Mouse (Mus musculus) mouse embryonic stem cell (cell line): ENCODE measurements around the gene Myo5c.

Source experiments
- in situ Hi-C, 2 experiments: fragments of 300-500 bp; cut with MboI; formaldehyde crosslinking; loops; 1 replicate in 1 of 2; 3 replicates in 1 of 2; pipeline ENCODE4 v1.14.3; 2019 to 2020; ENCODE audit warnings: low sequenced_read_pairs in 2 of 2, low pct_unique_long_range_greater_than_20kb in 1 of 2, mixed read lengths in 1 of 2; ENCODE audit not compliant: unreplicated experiment in 1 of 2

Gene Myo5c

DNA sequence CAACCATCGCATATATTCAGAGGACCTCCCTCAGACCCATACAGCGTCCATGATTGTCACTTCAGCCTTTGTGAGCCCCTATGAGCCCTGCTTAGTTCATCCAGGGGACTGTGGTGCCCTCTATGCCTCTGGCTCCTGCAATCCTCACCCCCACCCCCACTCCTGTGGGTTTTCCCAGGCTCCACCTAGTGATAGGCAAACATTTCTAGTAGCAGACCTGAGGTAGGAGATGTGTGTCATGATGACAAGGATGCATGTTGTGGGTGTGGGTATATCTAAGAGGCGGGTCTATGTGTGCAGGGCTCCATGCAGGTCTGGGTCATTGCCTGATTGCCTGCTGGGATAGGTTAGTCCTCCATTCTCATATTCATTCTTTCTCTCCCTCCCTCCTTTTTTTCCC lies 6.4 kb downstream of the Myo5c start:
- in situ Hi-C loops: no loop called here

GRCm38 (mm10) chr9:75243052-75243451 lies 11.2 kb downstream of the Myo5c start:
- in situ Hi-C loops: no loop called here

- in situ Hi-C loops: no loop called here
These were observed 12.0 kb downstream of the Myo5c start for GRCm38 (mm10) chr9:75243730-75244406.

DNA sequence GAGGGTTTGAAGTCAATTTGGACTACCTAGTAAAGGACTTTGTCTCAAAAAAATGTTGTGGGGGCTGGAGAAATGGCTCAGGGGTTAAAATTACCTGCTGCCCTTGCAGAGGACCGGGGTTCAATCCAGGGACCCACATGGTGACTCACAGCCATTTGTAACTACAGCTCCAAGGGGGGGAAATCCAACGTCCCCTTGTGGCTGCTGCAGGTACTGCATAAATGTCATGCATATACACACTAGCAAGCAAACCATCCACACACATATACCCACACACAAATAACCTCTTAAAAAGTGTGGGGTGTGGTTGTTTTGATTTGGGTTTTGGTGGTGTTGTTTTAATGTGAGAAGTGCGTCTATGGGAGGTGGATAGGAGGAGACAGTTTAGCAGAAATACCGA lies 12.7 kb downstream of the Myo5c start:
- in situ Hi-C loops: no loop called here

GRCm38 (mm10) chr9:75246080-75246930 lies 14.5 kb downstream of the Myo5c start:
- in situ Hi-C loops: no loop called here

DNA sequence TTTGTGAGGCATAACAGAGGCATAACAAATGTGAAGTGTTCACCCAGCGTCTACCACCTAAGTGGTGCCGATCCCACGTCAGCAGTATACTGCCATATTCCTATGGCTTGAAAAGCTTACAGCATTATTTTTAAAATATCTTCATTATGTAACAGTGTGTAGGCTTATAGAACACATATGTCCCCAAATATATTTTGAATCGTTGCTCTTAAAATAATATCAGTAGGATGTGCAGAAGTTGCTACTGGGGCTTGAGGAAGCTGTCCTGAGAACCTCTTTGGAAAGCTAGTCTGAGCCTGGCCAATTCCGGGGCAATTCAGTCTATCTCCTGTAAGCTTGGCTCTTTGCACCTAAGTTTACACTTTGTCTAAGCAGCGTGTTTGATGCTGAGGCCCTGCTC lies 16.1 kb downstream of the Myo5c start:
- in situ Hi-C loops: no loop called here

DNA sequence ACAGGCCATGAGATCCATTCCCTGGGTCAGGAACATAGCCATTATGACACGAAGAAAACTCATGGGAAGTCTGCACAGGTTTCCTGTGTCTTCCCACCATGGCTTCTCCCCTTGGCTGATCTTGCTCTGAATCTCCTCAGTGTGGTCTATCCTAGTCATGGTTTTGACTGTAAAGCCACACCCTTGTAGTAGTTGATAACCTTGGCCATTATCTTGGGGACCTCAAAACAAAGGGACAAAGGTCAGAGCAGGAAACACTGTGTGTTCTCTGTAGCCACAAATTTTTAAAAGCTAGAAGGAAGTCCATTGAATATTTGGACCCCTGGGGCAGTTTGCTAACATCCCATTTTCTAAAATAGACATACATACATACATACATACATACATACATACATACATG lies 16.5 kb downstream of the Myo5c start:
- in situ Hi-C loops: no loop called here

DNA sequence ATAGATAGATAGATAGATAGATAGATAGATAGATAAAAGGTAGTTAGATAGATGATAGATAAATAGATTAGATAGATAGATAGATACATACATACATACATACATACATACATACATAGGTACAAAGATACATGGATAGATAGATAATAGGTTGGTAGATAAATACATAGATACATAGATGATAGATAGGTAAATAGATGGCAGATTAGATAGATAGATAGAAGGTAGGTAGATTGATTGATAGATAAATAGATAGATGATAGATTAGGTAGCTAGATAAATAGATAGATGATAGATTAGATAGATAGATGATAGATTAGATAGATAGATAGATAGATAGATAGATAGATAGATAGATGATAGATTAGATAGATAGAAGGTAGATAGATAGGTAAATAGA lies 17.1 kb downstream of the Myo5c start:
- in situ Hi-C loops: no loop called here

- in situ Hi-C loops: loop anchor here in 1 of 2 experiments (25.0 kb wide), 1 partner anchor 341 kb away; no protein-coding TSS in a partner anchor
These were observed 21.3 kb downstream of the Myo5c start for GRCm38 (mm10) chr9:75253158-75253557.

DNA sequence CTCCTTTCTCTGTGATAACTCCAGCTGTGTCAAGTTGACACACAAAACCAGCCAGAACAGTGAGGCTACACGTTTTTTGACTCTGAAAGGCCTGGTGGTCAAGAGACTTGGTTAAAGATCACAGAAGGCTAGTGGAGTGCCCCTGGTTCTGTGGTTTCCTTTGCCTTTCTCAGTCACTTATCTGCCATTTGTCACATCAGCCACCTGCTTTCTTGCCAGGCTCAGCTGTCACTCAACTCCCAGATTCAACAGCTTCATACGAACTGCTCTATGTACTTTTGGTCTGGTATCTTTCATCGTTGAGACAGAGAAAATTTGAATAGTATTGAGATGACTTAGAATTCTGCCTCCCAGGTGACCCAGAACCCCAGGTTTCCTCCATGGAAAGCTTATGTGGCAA lies 21.9 kb downstream of the Myo5c start:
- in situ Hi-C loops: loop anchor here in 1 of 2 experiments (25.0 kb wide), 1 partner anchor 341 kb away; no protein-coding TSS in a partner anchor

DNA sequence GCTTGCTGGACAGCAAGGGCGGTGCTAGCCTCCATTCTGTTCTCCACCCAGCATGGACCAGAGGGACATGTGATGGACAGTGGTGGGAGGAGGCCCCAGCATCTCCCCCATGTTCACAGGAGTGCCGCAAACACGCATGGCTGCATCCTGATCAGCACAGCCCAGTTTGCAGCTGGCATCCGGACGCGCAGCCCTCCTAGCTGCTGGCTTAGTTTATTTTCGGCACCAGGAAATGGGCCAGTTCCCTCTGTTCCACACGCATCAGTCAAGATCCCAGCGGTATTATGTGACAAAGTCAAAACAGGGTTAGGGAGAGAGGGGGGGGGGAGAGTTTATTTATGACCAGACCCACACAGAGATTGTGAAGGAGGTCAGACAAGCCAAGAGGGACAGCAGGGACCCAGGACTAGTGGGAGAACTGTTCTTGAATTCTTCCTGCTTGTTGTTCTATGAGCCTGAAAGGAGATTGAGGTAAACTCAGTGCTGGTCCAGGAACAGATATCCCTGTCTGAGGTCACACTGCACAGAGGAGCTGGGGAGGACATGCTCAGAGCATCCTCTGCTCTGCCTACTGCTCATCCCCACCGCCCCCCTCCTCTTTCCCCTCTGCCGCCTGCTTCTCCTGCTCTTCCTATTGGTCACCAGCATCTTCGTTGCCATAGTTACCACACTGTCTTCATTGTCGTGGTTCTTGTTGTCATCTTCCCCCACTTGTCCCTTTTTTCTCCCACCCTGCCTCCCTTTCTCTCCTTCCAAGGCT lies 22.6 kb downstream of the Myo5c start:
- in situ Hi-C loops: loop anchor here in 1 of 2 experiments (25.0 kb wide), 1 partner anchor 342 kb away; no protein-coding TSS in a partner anchor

GRCm38 (mm10) chr9:75255820-75256545 lies 24.2 kb downstream of the Myo5c start:
- in situ Hi-C loops: loop anchor here in 1 of 2 experiments (25.0 kb wide), 1 partner anchor 344 kb away; no protein-coding TSS in a partner anchor

- in situ Hi-C loops: loop anchor here in 1 of 2 experiments (25.0 kb wide), 1 partner anchor 346 kb away; no protein-coding TSS in a partner anchor
These were observed 27.0 kb downstream of the Myo5c start for GRCm38 (mm10) chr9:75258792-75259191.

DNA sequence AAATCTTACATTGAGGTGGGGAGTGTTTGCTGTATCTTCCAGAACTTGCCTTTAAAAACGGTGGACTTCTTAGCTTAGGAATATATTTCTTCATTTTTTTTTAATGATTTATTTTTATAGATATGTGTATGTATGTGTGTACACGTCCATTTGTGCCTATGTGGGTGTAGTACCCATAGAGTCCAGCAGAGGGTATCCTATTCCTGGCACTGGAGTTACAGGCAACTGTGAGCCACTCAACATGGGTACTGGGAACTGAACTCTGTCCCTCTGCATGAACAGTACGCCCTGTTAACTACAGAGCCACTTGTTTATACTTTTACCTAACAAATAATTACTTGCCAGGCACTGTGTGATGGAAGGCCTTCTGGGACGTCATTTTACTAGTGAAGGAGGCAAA lies 27.8 kb downstream of the Myo5c start:
- in situ Hi-C loops: loop anchor here in 1 of 2 experiments (25.0 kb wide), 1 partner anchor 347 kb away; no protein-coding TSS in a partner anchor

DNA sequence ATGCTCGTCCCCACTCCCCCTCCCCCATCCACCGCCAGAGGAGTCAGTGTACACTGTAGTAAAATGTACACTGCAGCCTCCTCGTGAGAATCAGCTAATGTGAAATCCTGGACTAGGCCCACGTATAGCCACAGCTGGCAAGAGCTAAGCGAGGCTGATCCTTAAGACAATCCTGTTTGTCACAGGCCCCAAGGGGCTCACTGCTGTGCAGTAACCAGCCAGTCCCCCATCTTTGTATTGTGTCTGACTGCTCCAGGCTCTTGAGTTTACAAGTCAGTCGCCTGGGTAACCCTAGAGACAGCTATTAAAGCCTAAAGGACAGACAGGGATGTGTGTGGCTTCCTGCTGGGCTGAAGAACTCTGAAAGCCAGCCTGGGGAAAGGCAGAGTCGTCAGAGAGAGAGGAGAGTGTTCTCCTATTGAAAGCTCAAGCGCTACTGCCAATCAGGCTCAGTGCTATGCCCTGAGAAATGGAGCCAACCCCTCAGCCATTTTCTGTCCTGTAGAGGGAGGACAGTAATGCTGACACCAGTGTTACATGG lies 29.6 kb downstream of the Myo5c start:
- in situ Hi-C loops: loop anchor here in 1 of 2 experiments (25.0 kb wide), 1 partner anchor 349 kb away; no protein-coding TSS in a partner anchor

DNA sequence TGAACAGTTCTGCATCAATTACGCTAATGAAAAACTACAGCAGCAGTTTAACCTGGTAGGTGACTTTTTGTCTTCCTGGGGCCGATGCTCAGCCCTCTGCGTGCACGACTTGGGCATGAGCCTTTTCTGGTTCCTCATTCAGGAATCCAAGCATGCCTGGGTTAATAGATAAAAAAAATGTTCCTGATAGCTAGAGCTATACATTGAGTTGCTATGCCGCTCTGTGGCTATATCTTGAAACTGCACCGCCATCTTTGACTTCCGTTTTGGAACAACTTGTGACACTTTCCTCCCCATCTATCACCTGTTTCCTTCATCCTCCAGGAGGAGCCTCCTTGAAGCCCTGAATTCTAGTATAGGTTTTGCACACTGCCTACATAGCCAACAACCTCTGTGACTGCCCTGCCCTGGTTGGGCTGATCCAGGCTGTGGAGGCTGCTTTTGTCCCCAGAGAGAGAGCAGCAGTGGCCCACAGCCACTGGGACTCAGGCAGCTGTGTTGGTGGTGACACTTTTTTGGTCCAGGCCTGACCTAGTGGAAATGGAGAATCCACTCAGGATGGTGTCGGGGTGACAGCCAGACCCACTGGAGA lies 30.5 kb downstream of the Myo5c start:
- in situ Hi-C loops: loop anchor here in 1 of 2 experiments (25.0 kb wide), 1 partner anchor 350 kb away; no protein-coding TSS in a partner anchor

- in situ Hi-C loops: loop anchor here in 1 of 2 experiments (25.0 kb wide), 1 partner anchor 352 kb away; no protein-coding TSS in a partner anchor
These were observed 32.3 kb downstream of the Myo5c start for GRCm38 (mm10) chr9:75264008-75264718.
